In genomic region chr14:105277277-105277676, GRCm38 (mm10) we compare ENCODE assay signal across 25 mouse cellular contexts.
"Had no signal": no experiment of that assay in that cellular context is flagged by ENCODE, and none has a peak within 500 bp of the region (broad histone marks: within the 10 kb centered on the region; RNA-seq: fewer than 3 reads in every experiment).

No protein-coding gene starts in this region.

- H3K4me3 ChIP-seq: heart, embryonic 10.5 days; heart, embryonic 12.5 days; hindbrain, embryonic 10.5 days; hindbrain, embryonic 12.5 days; layer of hippocampus, adult 2 months; left cerebral cortex, adult 2 months; limb, embryonic 10.5 days; limb, embryonic 12.5 days; liver, embryonic 13.5 days had no signal

- H3K9ac ChIP-seq: heart, embryonic 12.5 days; hindbrain, embryonic 12.5 days; hindbrain, embryonic 14.5 days; limb, embryonic 12.5 days; liver, embryonic 13.5 days had no signal

- H3K27ac ChIP-seq: heart, embryonic 10.5 days; hindbrain, embryonic 10.5 days; hindbrain, embryonic 12.5 days; hindbrain, embryonic 14.5 days; layer of hippocampus, adult 2 months; left cerebral cortex, adult 2 months; limb, embryonic 10.5 days; limb, embryonic 12.5 days; liver, embryonic 13.5 days had no signal

- H3K27me3 ChIP-seq: heart, embryonic 12.5 days; hindbrain, embryonic 12.5 days; limb, embryonic 12.5 days; liver, embryonic 13.5 days had no signal

- ATAC-seq: hindbrain, embryonic 16.5 days; inflammation-experienced regulatory T-cells, adult 6 months; intestine, postnatal 0 days had no signal

- H3K36me3 ChIP-seq: heart, embryonic 10.5 days; heart, embryonic 12.5 days; hindbrain, embryonic 10.5 days; hindbrain, embryonic 12.5 days; limb, embryonic 10.5 days; limb, embryonic 12.5 days; liver, embryonic 13.5 days had no signal

- DNase-seq: gastrocnemius, postnatal 14 days; gastrocnemius, postnatal 36 days; heart, adult 11 months; heart, postnatal 10 days; heart, postnatal 4 days; kidney, adult 18-20 months; kidney, adult 8-10 months; kidney, postnatal 10 days; kidney, postnatal 25 days; kidney, postnatal 4 days; liver; liver, embryonic 13.5 days had no signal

- H3K4me2 ChIP-seq: heart, embryonic 12.5 days; hindbrain, embryonic 12.5 days; hindbrain, embryonic 14.5 days; limb, embryonic 12.5 days; liver, embryonic 11.5 days; liver, embryonic 13.5 days had no signal

- H3K9me3 ChIP-seq: heart, embryonic 10.5 days; heart, embryonic 12.5 days; hindbrain, embryonic 10.5 days; hindbrain, embryonic 12.5 days; limb, embryonic 10.5 days; limb, embryonic 12.5 days; liver, embryonic 13.5 days had no signal

- H3K4me1 ChIP-seq: limb, embryonic 10.5 days; liver, embryonic 13.5 days had no signal
